In genomic region chr7:144571598-144571997, GRCm38 (mm10) we compare ENCODE assay signal across 18 mouse cellular contexts.
"Had no signal": no experiment of that assay in that cellular context is flagged by ENCODE, and none has a peak within 500 bp of the region (broad histone marks: within the 10 kb centered on the region; RNA-seq: fewer than 3 reads in every experiment).

No protein-coding gene starts in this region.

- H3K9ac ChIP-seq: limb, embryonic 13.5 days; liver, embryonic 15.5 days; neural tube, embryonic 13.5 days had no signal

- DNase-seq: layer of hippocampus, adult 9-11 months; layer of hippocampus, postnatal 36 days; left cerebral cortex, postnatal 4 days; lung, adult 2 months; lung, postnatal 36 days; midbrain, embryonic 14.5 days; retina, postnatal 1 day; right cerebral cortex, postnatal 4 days; spleen, adult 18-20 months; thymus, adult 2 months; thymus, postnatal 25 days had no signal

- H3K9me3 ChIP-seq: limb, embryonic 13.5 days; liver, embryonic 15.5 days; neural tube, embryonic 13.5 days had no signal

- H3K27ac ChIP-seq: limb, embryonic 13.5 days; liver, embryonic 15.5 days; neural tube, embryonic 13.5 days had no signal

- H3K4me1 ChIP-seq: liver, embryonic 15.5 days; neural tube, embryonic 13.5 days had no signal

- H3K27me3 ChIP-seq: limb, embryonic 13.5 days; neural tube, embryonic 13.5 days had no signal

- H3K36me3 ChIP-seq: limb, embryonic 13.5 days; liver, embryonic 15.5 days; neural tube, embryonic 13.5 days had no signal

- H3K4me2 ChIP-seq: limb, embryonic 13.5 days; liver, embryonic 15.5 days; neural tube, embryonic 13.5 days had no signal

- ATAC-seq: hindbrain, embryonic 16.5 days; inflammation-experienced regulatory T-cells, adult 6 months; intestine, postnatal 0 days; lung, postnatal 0 days had no signal

- H3K4me3 ChIP-seq: limb, embryonic 13.5 days; liver, embryonic 15.5 days; neural tube, embryonic 13.5 days had no signal
